Mouse (Mus musculus): ENCODE data around the gene Mthfr. TPM values are rescaled to one million over a fixed set of nuclear protein-coding genes. Genes with fewer than 3 reads are reported as not detected.
"Not testable (repeated sequence)": the region's sequence is repeated elsewhere in the genome, so short reads cannot be mapped to it uniquely, and the experiment has no call there.

Mthfr gene
- total and polyA plus RNA-seq, 3 experiments, result 7.4 to 15.5 TPM; not detected in 1

DNA sequence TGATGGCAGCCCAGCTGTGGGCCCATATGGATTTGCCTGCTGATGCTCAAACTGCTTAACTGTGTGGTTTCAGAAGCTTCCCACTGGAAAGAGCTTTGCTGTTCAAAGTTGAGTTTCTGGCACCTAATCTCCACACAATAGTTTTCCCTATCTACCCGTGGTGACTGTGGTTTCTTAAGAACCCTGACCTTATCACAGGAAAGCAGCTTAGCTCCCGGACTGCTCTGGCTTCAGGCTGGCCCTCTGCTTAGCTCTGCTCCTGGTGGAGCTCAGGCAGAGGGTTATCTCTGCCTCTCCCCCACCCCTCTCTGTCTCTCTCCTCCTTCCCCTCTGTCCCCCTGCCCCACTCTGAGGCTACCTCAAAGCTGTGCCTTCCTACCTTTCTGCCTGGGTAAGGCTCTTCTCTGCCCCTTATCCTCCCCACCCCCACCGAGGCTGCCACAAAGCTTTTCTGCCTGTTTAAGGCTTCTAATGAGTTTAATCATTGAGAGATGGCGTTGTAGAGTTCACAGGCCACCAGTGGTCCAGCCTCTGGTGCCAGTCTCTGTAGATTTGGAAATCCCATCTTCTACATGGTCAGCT lies 7.7 kb downstream of the Mthfr start:
- Histone ChIP-seq H3K27me3 (ENCODE audit: control insufficient read depth in 1 of 2, insufficient read depth in 2 of 2, low read length in 2 of 2) (no peaks in the 10 kb centered on the region), H3K9ac (ENCODE audit: control insufficient read depth, low read depth, low read length, poor library complexity, severe bottlenecking) (no peak overlapping the region), H3K9me3 (replicated peaks; ENCODE audit: insufficient read depth, low read length) (no peaks in the 10 kb centered on the region), H3K4me1 (ENCODE audit: control insufficient read depth in 1 of 2, insufficient read depth in 2 of 2, low read length in 2 of 2) (peaks cover 13 to 18% of the 10 kb centered on the region in 2 experiments), H3K79me2 (ENCODE audit: control insufficient read depth, insufficient read depth, low read length, poor library complexity) (no peaks in the 10 kb centered on the region), H3K27ac (ENCODE audit: control insufficient read depth, low read depth, low read length) (peak overlapping the region; percentile 61), H3K36me3 (ENCODE audit: control insufficient read depth in 1 of 2, insufficient read depth in 2 of 2, low read length in 2 of 2) (peaks cover 0 to 18% of the 10 kb centered on the region in 2 experiments; a peak in 3 of 4 replicates), H3K4me3 (ENCODE audit: control insufficient read depth in 1 of 2, insufficient read depth in 1 of 2, low read depth in 2 of 2, low read length in 2 of 2) (no peak overlapping the region)
- DNase-seq (ENCODE audit: low read depth, low spot score), result peak; percentile 93
- TF ChIP-seq ZMIZ1 (IDR thresholded peaks at IDR 0.05; ENCODE audit: low read depth, low read length), result no peak
- TF ChIP-seq TBP (IDR thresholded peaks at IDR 0.05; ENCODE audit: low read depth, low read length), result peak; percentile 62; the same call in 1 of the 2 replicates
- TF ChIP-seq GABPA (IDR thresholded peaks at IDR 0.05; ENCODE audit: low read depth, low read length), result no peak
- TF ChIP-seq SIN3A (IDR thresholded peaks at IDR 0.05; ENCODE audit: low read length), result peak; percentile 90
- peak; percentile 96 for TF ChIP-seq TCF12 (IDR thresholded peaks at IDR 0.05; ENCODE audit: low read depth, low read length)
- no peak for TF ChIP-seq USF2 (IDR thresholded peaks at IDR 0.05; ENCODE audit: borderline replicate concordance in 1 of 2, insufficient read depth in 1 of 2, low read depth in 1 of 2, low read length in 2 of 2)
- peak; percentile 98 for TF ChIP-seq GATA1 (IDR thresholded peaks at IDR 0.05; ENCODE audit: low read depth, low read length)
- peak; percentile 95 for TF ChIP-seq ETS1 (IDR thresholded peaks at IDR 0.05; ENCODE audit: low read depth, low read length)
- peak; percentile 99 for TF ChIP-seq TAL1 (IDR thresholded peaks at IDR 0.05; ENCODE audit: low read length)
- TF ChIP-seq MAFK (IDR thresholded peaks at IDR 0.05; ENCODE audit: borderline replicate concordance, low read depth, low read length), result peak; percentile 78
- peak; percentile 35; the same call in 1 of the 2 replicates for TF ChIP-seq MXI1 (IDR thresholded peaks at IDR 0.05; ENCODE audit: low read depth, low read length)
- TF ChIP-seq MEF2A (IDR thresholded peaks at IDR 0.05; ENCODE audit: extremely low read depth, insufficient replicate concordance, low read depth, low read length, poor library complexity, severe bottlenecking), result no peak
- TF ChIP-seq E2F4 (IDR thresholded peaks at IDR 0.05; ENCODE audit: borderline replicate concordance, low read depth, low read length), result no peak
- no peak for TF ChIP-seq SMC3 (IDR thresholded peaks at IDR 0.05; ENCODE audit: low read depth, low read length)
- no peak; the same call in 1 of the 2 replicates for TF ChIP-seq CHD2 (IDR thresholded peaks at IDR 0.05; ENCODE audit: low read length)
- TF ChIP-seq ELF1 (IDR thresholded peaks at IDR 0.05; ENCODE audit: low read depth, low read length), result 0 out of 2 replicates have a peak, but pooled peaks have one; percentile 19
- TF ChIP-seq ZKSCAN1 (IDR thresholded peaks at IDR 0.05; ENCODE audit: low read depth, low read length), result no peak
- TF ChIP-seq MAZ (IDR thresholded peaks at IDR 0.05; ENCODE audit: low read depth, low read length), result peak; percentile 65; the same call in 1 of the 2 replicates
- no peak for TF ChIP-seq RAD21 (IDR thresholded peaks at IDR 0.05; ENCODE audit: low read depth, low read length)
- TF ChIP-seq RCOR1 (IDR thresholded peaks at IDR 0.05; ENCODE audit: low read depth, low read length), result peak; percentile 98
- no peak for TF ChIP-seq POLR2AphosphoS2 (IDR thresholded peaks at IDR 0.05; ENCODE audit: low read length)
- peak; percentile 94 to 98 for TF ChIP-seq EP300 (IDR thresholded peaks at IDR 0.05; ENCODE audit: low read depth in 1 of 2, low read length in 2 of 2)
- no peak for TF ChIP-seq NELFE (IDR thresholded peaks at IDR 0.05; ENCODE audit: low read depth, low read length)
- TF ChIP-seq HCFC1 (IDR thresholded peaks at IDR 0.05; ENCODE audit: low read depth, low read length), result peak; percentile 43
- peak; percentile 66; the same call in 1 of the 2 replicates for TF ChIP-seq MYC (IDR thresholded peaks at IDR 0.05; ENCODE audit: low read depth, low read length)
- TF ChIP-seq BHLHE40 (IDR thresholded peaks at IDR 0.05; ENCODE audit: borderline replicate concordance, low read depth, low read length), result peak; percentile 72; the same call in 1 of the 2 replicates

DNA sequence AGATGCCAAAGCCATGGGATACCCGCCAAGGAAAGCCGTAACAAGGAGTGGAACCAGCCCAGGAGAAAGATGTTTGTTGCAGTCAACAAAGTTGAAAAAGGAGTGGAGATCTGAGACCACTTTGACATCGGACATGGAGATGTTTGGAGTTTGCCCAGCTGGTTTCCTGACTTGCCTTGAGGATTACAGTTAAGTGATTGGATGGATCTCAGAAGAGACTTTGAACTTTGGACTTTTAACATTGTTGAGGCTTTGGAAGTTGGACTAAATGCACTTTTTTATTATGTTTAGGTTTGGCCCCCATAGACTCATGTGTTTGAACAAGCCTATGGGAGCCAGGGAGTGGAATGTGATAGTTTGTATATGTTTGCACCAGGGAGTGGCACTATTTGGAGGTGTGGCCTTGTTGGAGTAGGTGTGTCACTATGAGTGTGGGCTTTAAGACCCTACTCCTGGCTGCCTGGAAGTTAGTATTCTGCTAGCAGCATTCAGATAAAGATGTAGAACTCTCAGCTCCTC lies 11.6 kb downstream of the Mthfr start:
- not testable (repeated sequence) for DNase-seq (ENCODE audit: low read depth, low spot score); H3K9ac ChIP-seq (ENCODE audit: control insufficient read depth, low read depth, low read length, poor library complexity, severe bottlenecking); H3K79me2 ChIP-seq (ENCODE audit: control insufficient read depth, insufficient read depth, low read length, poor library complexity); H3K9me3 ChIP-seq (replicated peaks; ENCODE audit: insufficient read depth, low read length); H3K4me3 ChIP-seq (ENCODE audit: control insufficient read depth in 1 of 2, insufficient read depth in 1 of 2, low read depth in 2 of 2, low read length in 2 of 2); H3K27me3 ChIP-seq (ENCODE audit: control insufficient read depth in 1 of 2, insufficient read depth in 2 of 2, low read length in 2 of 2); H3K27ac ChIP-seq (ENCODE audit: control insufficient read depth, low read depth, low read length)
- H3K4me1 ChIP-seq (ENCODE audit: control insufficient read depth in 1 of 2, insufficient read depth in 2 of 2, low read length in 2 of 2), result peaks cover 10 to 12% of the 10 kb centered on the region in 2 experiments
- peaks cover 0 to 15% of the 10 kb centered on the region in 2 experiments; a peak in 3 of 4 replicates for H3K36me3 ChIP-seq (ENCODE audit: control insufficient read depth in 1 of 2, insufficient read depth in 2 of 2, low read length in 2 of 2)
